Mouse (Mus musculus) CH12.LX (cell line): Measurements from ENCODE around the gene Cmya5.

Source experiments
- CHD2 ChIP-seq: IDR thresholded peaks from 2 replicates; pipeline ENCODE4 v1.6.1; 2011; ENCODE audit warnings: low read length, improper control_type of control experiment
- CTCF ChIP-seq, 2 experiments: IDR thresholded peaks in 1 of 2; conservative IDR thresholded peaks in 1 of 2; 2 replicates each; pipeline ENCODE4 v1.5.1; 2011 to 2012; ENCODE audit warnings: low read depth in 2 of 2, low read length in 2 of 2, improper control_type of control experiment in 1 of 2, inconsistent platforms in 1 of 2, mild to moderate bottlenecking in 1 of 2, moderate library complexity in 1 of 2
- GABPA ChIP-seq: IDR thresholded peaks from 2 replicates; pipeline ENCODE4 v1.6.1; 2012; ENCODE audit warnings: low read depth, low read length, improper control_type of control experiment, inconsistent platforms; ENCODE audit not compliant: insufficient replicate concordance
- MAX ChIP-seq: IDR thresholded peaks from 2 replicates; pipeline ENCODE4 v1.6.1; 2011; ENCODE audit warnings: low read length, improper control_type of control experiment
- MEF2A ChIP-seq: IDR thresholded peaks from 2 replicates; pipeline ENCODE4 v1.6.1; 2014; ENCODE audit warnings: low read depth, mild to moderate bottlenecking, inconsistent platforms, low read length, improper control_type of control experiment, borderline replicate concordance
- MXI1 ChIP-seq: IDR thresholded peaks from 2 replicates; pipeline ENCODE4 v1.6.1; 2011; ENCODE audit warnings: mild to moderate bottlenecking, low read depth, low read length, improper control_type of control experiment
- MYC ChIP-seq: IDR thresholded peaks from 2 replicates; pipeline ENCODE4 v1.6.1; 2011; ENCODE audit warnings: low read depth, mild to moderate bottlenecking, improper control_type of control experiment, low read length
- NELFE ChIP-seq: IDR thresholded peaks from 2 replicates; pipeline ENCODE4 v1.6.1; 2011; ENCODE audit warnings: low read depth, low read length, improper control_type of control experiment
- POLR2A ChIP-seq: IDR thresholded peaks from 2 replicates; pipeline ENCODE4 v1.6.1; 2011; ENCODE audit warnings: low read depth, mild to moderate bottlenecking, improper control_type of control experiment, low read length
- POLR2AphosphoS2 ChIP-seq: IDR thresholded peaks from 2 replicates; pipeline ENCODE4 v1.6.1; 2011; ENCODE audit warnings: low read depth, low read length, improper control_type of control experiment
- RAD21 ChIP-seq: IDR thresholded peaks from 2 replicates; pipeline ENCODE4 v1.6.1; 2011; ENCODE audit warnings: low read depth, mild to moderate bottlenecking, low read length, improper control_type of control experiment, moderate library complexity
- RCOR1 ChIP-seq: conservative IDR thresholded peaks from 2 replicates; pipeline ENCODE4 v1.6.1; 2012; ENCODE audit warnings: low read depth, mild to moderate bottlenecking, inconsistent platforms, low read length, improper control_type of control experiment
- TCF12 ChIP-seq: IDR thresholded peaks from 2 replicates; pipeline ENCODE4 v1.6.1; 2014; ENCODE audit warnings: low read depth, mild to moderate bottlenecking, inconsistent platforms, low read length, improper control_type of control experiment

DNA sequence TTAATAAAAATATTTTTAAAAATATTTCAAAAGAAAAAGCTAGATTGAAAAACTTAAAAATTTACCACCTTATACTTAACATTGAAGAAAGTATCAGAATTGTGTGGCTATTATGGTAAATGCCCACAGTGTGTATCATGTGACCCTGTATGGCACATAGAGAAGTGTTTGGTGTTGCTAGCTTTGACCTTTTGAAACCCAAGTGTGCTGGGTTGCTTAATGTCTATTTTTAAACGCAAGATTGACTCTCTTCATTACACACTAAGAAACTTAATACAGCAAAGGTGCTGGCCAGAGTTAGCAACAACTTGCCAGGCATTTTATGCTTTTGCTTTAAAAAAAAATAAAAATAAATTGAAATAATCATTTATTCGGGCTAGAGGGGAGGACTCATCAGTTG is 9.0 kb downstream of the Cmya5 start:
- no peak for TF ChIP-seq POLR2AphosphoS2
- no peak for TF ChIP-seq CTCF (conservative IDR thresholded peaks at IDR 0.05 in 1 of 2, IDR thresholded peaks at IDR 0.05 in 1 of 2; ENCODE audit: low read depth in 2 of 2, low read length in 2 of 2)
- no peak for TF ChIP-seq RAD21
- TF ChIP-seq POLR2A, result no peak
- TF ChIP-seq NELFE, result no peak
- TF ChIP-seq MAX, result no peak
- TF ChIP-seq CHD2, result no peak
- TF ChIP-seq MEF2A, result no peak
- TF ChIP-seq MYC, result no peak
- no peak for TF ChIP-seq TCF12
- TF ChIP-seq MXI1, result no peak
- TF ChIP-seq GABPA, result no peak
- TF ChIP-seq RCOR1, result no peak
